Comparison of ENCODE assay signal across 19 mouse cellular contexts in genomic region chr16:25580216-25580615, GRCm38 (mm10).
"Had no signal": no experiment of that assay in that cellular context is flagged by ENCODE, and none has a peak within 500 bp of the region (broad histone marks: within the 10 kb centered on the region; RNA-seq: fewer than 3 reads in every experiment).

No protein-coding gene starts in this region.

- H3K36me3 ChIP-seq: limb, embryonic 13.5 days; liver, embryonic 13.5 days; midbrain, embryonic 12.5 days; midbrain, embryonic 15.5 days; neural tube, embryonic 12.5 days; neural tube, embryonic 15.5 days had no signal

- H3K27me3 ChIP-seq: limb, embryonic 13.5 days; liver, embryonic 13.5 days; midbrain, embryonic 12.5 days; midbrain, embryonic 15.5 days; neural tube, embryonic 12.5 days; neural tube, embryonic 15.5 days had no signal

- H3K4me1 ChIP-seq: limb, embryonic 13.5 days; liver, embryonic 13.5 days; midbrain, embryonic 15.5 days; neural tube, embryonic 12.5 days; neural tube, embryonic 15.5 days had no signal

- H3K4me2 ChIP-seq: limb, embryonic 13.5 days; liver, embryonic 13.5 days; midbrain, embryonic 12.5 days; midbrain, embryonic 15.5 days; neural tube, embryonic 12.5 days; neural tube, embryonic 15.5 days had no signal

- ATAC-seq: inflammation-experienced regulatory T-cells, adult 6 months; intestine, embryonic 16.5 days; midbrain, embryonic 15.5 days had no signal

- H3K9me3 ChIP-seq: limb, embryonic 13.5 days; liver, embryonic 13.5 days; midbrain, embryonic 12.5 days; midbrain, embryonic 15.5 days; neural tube, embryonic 12.5 days; neural tube, embryonic 15.5 days had no signal

- H3K9ac ChIP-seq: limb, embryonic 13.5 days; liver, embryonic 13.5 days; midbrain, embryonic 12.5 days; midbrain, embryonic 15.5 days; neural tube, embryonic 12.5 days; neural tube, embryonic 15.5 days had no signal

- H3K4me3 ChIP-seq: limb, embryonic 13.5 days; liver, embryonic 13.5 days; midbrain, embryonic 12.5 days; midbrain, embryonic 15.5 days; neural tube, embryonic 12.5 days; neural tube, embryonic 15.5 days had no signal

- H3K27ac ChIP-seq: limb, embryonic 13.5 days; liver, embryonic 13.5 days; macrophage; midbrain, embryonic 12.5 days; midbrain, embryonic 15.5 days; neural tube, embryonic 12.5 days; neural tube, embryonic 15.5 days had no signal

- DNase-seq: kidney, adult 18-20 months; kidney, adult 9 months; kidney, postnatal 14 days; left cerebral cortex, postnatal 4 days; liver, embryonic 13.5 days; lung, adult 2 months; right cerebral cortex, adult 18-20 months; right cerebral cortex, postnatal 14 days; right cerebral cortex, postnatal 4 days; thymus, adult 18-20 months; thymus, postnatal 36 days had no signal
